Mouse (Mus musculus): Measurements from ENCODE around the gene Dbndd2. TPM values are rescaled to one million over a fixed set of nuclear protein-coding genes. Genes with fewer than 3 reads are reported as not detected.

The Dbndd2 gene
- total RNA-seq, 2 experiments from 2014 or later = 111 to 112 TPM

GRCm38 (mm10) chr2:164494126-164494525 lies 8.2 kb downstream of the Dbndd2 start:
- TF ChIP-seq CTCF (conservative IDR thresholded peaks at IDR 0.05) = no peak
- H3K27ac ChIP-seq = peak overlapping the region; percentile 32; the same call in 1 of the 2 replicates
- no peak for DNase-seq (ENCODE audit: low spot score in 2 of 2)
- H3K4me3 ChIP-seq = no peak overlapping the region

DNA sequence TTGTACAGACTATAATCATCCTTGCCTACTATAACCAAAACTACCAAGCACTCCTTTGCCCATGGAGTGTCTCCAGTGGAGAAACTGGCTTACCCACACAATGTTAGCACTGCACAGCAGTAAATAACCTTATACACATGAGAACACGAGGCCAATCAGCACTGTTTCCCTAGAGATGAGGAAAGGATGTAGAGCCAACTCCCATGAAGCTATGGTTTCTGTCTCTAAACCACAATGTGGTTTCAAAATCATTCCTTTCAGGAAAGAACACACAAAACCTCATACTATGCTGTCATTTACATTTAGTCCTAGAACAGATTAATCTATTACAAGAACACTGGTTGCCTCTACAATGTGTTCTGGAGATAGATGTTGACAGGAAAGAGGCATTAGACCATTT lies 10.4 kb downstream of the Dbndd2 start:
- Histone ChIP-seq H3K27ac (peak overlapping the region; percentile 93; the same call in 1 of the 2 replicates), H3K4me3 (no peak overlapping the region)
- no peak for TF ChIP-seq CTCF (conservative IDR thresholded peaks at IDR 0.05)
- no peak for DNase-seq (ENCODE audit: low spot score in 2 of 2)

DNA sequence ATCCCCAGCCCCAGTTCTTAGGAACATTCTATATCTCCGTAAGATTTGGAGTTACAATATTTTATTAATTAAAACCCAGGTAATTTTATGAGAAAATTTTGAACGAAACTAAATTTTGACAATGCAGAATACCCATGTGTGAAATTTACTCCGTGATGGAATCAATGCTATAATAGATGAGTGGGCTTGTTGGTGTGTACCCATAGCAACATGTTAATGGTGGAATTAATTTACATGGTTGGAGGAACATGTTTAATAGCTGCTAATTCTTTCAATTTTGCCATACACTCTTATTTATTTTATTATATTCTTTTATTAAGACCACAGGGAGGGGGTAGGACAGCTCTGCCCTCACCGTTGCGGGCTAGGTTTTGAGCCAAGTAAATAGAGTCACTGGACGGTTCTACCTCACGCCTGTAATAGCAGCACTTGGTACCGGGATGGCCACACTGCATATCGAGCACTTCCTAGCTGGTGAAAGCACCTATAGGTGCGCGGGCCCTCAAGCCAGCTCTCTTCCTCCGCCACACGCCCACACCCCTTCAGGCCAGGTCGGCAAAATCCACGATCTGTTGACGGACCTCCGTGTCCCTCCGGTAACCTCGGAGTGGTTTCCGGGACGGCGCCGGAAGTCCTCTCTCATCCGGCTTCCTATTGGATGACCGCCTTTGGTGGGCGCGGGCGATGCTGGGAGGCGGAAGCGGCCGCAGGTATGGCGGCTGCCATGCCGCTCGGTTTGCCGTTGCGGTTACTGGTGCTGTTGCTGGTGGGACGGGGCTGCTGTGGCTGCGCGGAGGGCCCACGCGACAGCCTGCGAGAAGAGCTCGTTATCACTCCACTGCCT lies 11.2 kb downstream of the Dbndd2 start, which contains the start of gene Pigt:
TSS of gene Pigt (plus strand) at position 674 of the 844 bp plus-strand sequence.
- TF ChIP-seq CTCF (conservative IDR thresholded peaks at IDR 0.05) = no peak
- H3K4me3 ChIP-seq = peak within 1 kb of the TSS; percentile 78
- H3K27ac ChIP-seq = peak within 1 kb of the TSS; percentile 93
- DNase-seq (ENCODE audit: low spot score in 2 of 2) = peak; percentile 83 to 89

DNA sequence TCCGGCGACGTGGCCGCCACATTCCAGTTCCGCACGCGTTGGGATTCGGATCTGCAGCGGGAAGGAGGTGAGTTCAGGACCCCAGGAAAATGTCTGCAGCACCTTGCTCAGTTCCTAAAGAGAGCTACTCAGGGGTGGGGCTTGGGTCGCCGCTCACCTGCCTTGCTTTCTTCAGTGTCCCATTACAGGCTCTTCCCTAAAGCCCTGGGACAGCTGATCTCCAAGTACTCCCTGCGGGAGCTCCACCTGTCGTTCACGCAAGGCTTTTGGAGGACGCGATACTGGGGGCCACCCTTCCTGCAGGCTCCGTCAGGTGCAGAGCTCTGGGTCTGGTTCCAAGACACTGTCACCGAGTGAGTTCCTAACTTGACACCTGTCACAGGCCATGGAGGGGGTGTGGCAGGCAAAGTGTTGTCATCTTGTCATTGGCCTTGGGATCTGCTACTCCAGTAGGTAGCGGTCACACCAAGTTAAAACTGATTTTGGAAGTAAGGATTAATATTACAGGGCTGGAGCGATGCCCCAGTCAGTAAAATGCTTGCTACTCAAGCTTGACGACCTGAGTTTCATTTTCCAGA lies 11.9 kb downstream of the Dbndd2 start:
- peak overlapping the region; percentile 93 for H3K27ac ChIP-seq
- TF ChIP-seq CTCF (conservative IDR thresholded peaks at IDR 0.05) = peak; percentile 32
- DNase-seq (ENCODE audit: low spot score in 2 of 2) = no peak
- H3K4me3 ChIP-seq = peak overlapping the region; percentile 78

DNA sequence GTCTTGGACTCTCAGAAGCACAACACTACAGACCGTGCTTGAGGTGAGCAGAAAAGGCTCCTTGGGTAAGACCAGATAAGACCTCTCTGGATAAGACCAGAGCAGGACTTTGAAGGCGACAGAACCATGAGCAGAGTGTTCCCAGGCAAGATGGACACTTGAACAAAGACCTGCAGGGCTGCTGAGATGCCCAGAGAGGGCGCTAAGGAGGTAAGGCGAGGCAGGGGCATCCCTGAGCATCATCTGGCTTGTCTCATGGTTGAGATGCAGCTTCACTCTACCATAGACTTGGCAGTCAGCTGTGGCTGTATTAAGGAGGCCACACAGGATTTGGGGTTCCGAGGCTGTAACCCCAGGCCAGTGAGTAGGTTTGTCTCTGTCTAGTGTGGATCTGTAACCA lies 13.4 kb downstream of the Dbndd2 start:
- no peak overlapping the region for H3K4me3 ChIP-seq
- peak; percentile 53 for TF ChIP-seq CTCF (conservative IDR thresholded peaks at IDR 0.05)
- no peak for DNase-seq (ENCODE audit: low spot score in 2 of 2)
- no peak overlapping the region for H3K27ac ChIP-seq

DNA sequence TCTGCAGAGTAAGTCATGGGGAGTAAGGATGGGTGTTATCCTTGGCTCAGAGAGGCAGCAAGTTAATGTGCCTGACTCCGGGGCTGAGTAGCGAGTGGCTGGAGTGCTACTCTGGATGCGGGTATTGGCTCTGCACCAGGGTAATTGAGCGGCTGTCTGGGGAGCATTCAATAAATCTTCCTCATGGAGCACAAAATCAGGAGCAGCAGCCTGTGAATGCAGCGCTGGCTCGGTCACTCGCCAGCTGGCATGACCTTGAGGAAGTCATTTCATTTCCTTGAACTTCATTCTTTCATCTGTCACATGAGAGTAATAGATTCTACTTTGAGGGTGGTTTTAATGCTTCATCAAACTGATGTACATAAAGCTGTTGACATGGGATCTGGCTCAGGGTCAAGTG lies 14.6 kb downstream of the Dbndd2 start:
- Histone ChIP-seq H3K4me3 (no peak overlapping the region), H3K27ac (no peak overlapping the region)
- DNase-seq (ENCODE audit: low spot score in 2 of 2) = no peak
- TF ChIP-seq CTCF (conservative IDR thresholded peaks at IDR 0.05) = no peak

- no peak for DNase-seq (ENCODE audit: low spot score in 2 of 2)
- TF ChIP-seq CTCF (conservative IDR thresholded peaks at IDR 0.05) = peak; percentile 48
- Histone ChIP-seq H3K4me3 (no peak overlapping the region), H3K27ac (no peak overlapping the region)
Observed at GRCm38 (mm10) chr2:164504919-164505318, 19.0 kb downstream of the Dbndd2 start.

GRCm38 (mm10) chr2:164505619-164506347 lies 19.9 kb downstream of the Dbndd2 start:
- DNase-seq (ENCODE audit: low spot score in 2 of 2) = no peak
- no peak overlapping the region for H3K4me3 ChIP-seq
- no peak overlapping the region for H3K27ac ChIP-seq
- peak; percentile 55 for TF ChIP-seq CTCF (conservative IDR thresholded peaks at IDR 0.05)

DNA sequence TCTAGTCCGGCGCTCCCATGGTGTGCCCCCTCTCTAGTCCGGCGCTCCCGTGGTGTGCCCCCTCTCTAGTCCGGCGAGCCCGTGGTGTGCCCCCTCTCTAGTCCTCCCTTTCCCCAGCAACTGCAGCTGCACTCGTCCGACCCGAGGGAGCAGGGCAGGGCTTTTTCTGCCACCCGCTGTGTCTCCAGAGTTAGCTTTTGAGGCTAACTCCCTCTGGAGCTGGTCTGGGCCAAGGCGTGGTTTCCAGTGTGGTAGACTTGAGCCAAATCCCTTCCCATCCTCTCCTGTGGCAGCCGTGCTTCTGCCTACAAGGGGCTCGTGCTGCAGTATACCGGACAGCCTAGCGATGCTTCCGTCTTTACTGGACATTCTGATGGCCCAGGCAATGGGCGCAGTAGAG lies 21.9 kb downstream of the Dbndd2 start:
- H3K4me3 ChIP-seq = no peak overlapping the region
- no peak overlapping the region for H3K27ac ChIP-seq
- no peak for DNase-seq (ENCODE audit: low spot score in 2 of 2)
- no peak for TF ChIP-seq CTCF (conservative IDR thresholded peaks at IDR 0.05)

GRCm38 (mm10) chr2:164510621-164511190 lies 24.8 kb downstream of the Dbndd2 start:
- H3K27ac ChIP-seq = no peak overlapping the region
- no peak for TF ChIP-seq CTCF (conservative IDR thresholded peaks at IDR 0.05)
- no peak for DNase-seq (ENCODE audit: low spot score in 2 of 2)
- H3K4me3 ChIP-seq = no peak overlapping the region

GRCm38 (mm10) chr2:164512121-164512909 lies 26.4 kb downstream of the Dbndd2 start:
- no peak for DNase-seq (ENCODE audit: low spot score in 2 of 2)
- no peak for TF ChIP-seq CTCF (conservative IDR thresholded peaks at IDR 0.05)
- Histone ChIP-seq H3K27ac (no peak overlapping the region), H3K4me3 (no peak overlapping the region)

DNA sequence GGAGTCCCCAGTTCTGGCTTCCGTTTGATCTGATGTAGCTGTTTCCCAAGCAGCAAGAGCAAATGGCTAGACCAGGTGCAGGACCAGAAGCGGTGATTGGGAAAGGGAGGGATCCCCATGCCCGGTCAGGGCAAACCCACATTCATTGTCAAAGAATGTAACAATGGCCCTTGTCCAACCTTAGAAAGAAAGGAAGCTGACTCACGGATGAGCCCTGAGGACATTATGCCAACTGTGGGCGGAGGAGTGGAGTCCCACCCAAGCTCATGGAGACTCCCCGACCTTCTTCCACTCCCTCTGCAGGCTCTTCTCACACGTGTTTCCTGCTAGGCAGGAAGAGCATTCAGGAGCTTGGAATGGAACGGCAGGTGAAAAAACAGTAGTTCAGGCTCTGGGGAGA lies 27.5 kb downstream of the Dbndd2 start:
- no peak for TF ChIP-seq CTCF (conservative IDR thresholded peaks at IDR 0.05)
- Histone ChIP-seq H3K27ac (no peak overlapping the region), H3K4me3 (no peak overlapping the region)
- no peak for DNase-seq (ENCODE audit: low spot score in 2 of 2)
